Mouse (Mus musculus): ENCODE measurements around the gene Dirc2.

- TF ChIP-seq CTCF (IDR thresholded peaks at IDR 0.05; ENCODE audit: borderline replicate concordance, extremely low read depth, insufficient read depth, insufficient read length), result no peak
- TF ChIP-seq POLR2A (IDR thresholded peaks at IDR 0.05; ENCODE audit: borderline replicate concordance, extremely low read depth, insufficient read depth, insufficient read length, poor library complexity, severe bottlenecking), result no peak
These were observed 38.5 kb upstream of the Dirc2 start for GRCm38 (mm10) chr16:35807663-35807992.

All from brain, embryonic 14.5 days (tissue).